Mouse (Mus musculus) forebrain, embryonic 10.5 days (tissue): ENCODE data around the gene Rps17. TPM values are rescaled to one million over a fixed set of nuclear protein-coding genes. Genes with fewer than 3 reads are reported as not detected.

Source experiments
- polyA plus RNA-seq: library from polyadenylated mRNA; unstranded; fragments of >200 nt; fragmentation: Nextera tagmentation; extraction: Ambion mirVana; gene quantifications from 2 replicates; pipeline ENCODE4 v1.2.1, GENCODE M21; 2016

Gene Rps17
- polyA plus RNA-seq, 1 experiment from 2014 or later: 1,243 TPM

Other genes starting within 250 kb of the Rps17 start
- gene Slc28a1, start 230.5 kb downstream of the Rps17 start, polyA plus RNA-seq: 0.10 TPM in 1 of 2 replicates, not detected in the other
- gene Pde8a, start 131.7 kb downstream of the Rps17 start, polyA plus RNA-seq: 1.6 and 2.0 TPM in 2 replicates
- 0.86 and 0.98 TPM in 2 replicates for gene Cpeb1, start 110.2 kb upstream of the Rps17 start, polyA plus RNA-seq
- 8.4 and 11.6 TPM in 2 replicates for gene Ap3b2, start 148.7 kb upstream of the Rps17 start, polyA plus RNA-seq
- gene BC048679, start 153.0 kb upstream of the Rps17 start, polyA plus RNA-seq: 0.27 and 0.50 TPM in 2 replicates
- gene Fsd2, start 221.7 kb upstream of the Rps17 start, polyA plus RNA-seq: 0.05 TPM in 2 replicates
- 1.8 and 3.0 TPM in 2 replicates for gene Whamm, start 226.0 kb upstream of the Rps17 start, polyA plus RNA-seq